Mouse (Mus musculus) embryonic facial prominence, embryonic 12.5 days (tissue): ENCODE results near the gene Tatdn2. TPM values are rescaled to one million over a fixed set of nuclear protein-coding genes. Genes with fewer than 3 reads are reported as not detected.

ENCODE experiments used
- ATAC-seq: fragments of 200-750 bp; cut with Nextera tagmentation; 2 replicates; pipeline ENCODE4 v1.8.0; 2017; ENCODE audit not compliant: insufficient number of reproducible peaks, insufficient read depth, low FRiP score, low TSS enrichment
- H3K27ac ChIP-seq: fragments of 300-500 bp; sonication (generic); 2 replicates; pipeline ENCODE4 v1.5.1; 2016; ENCODE audit warnings: mild to moderate bottlenecking
- H3K27me3 ChIP-seq: fragments of 300-500 bp; sonication (generic); 2 replicates; pipeline ENCODE4 v1.6.1; 2016; ENCODE audit warnings: mild to moderate bottlenecking, moderate library complexity
- H3K36me3 ChIP-seq: fragments of 300-500 bp; sonication (generic); 2 replicates; pipeline ENCODE4 v1.6.1; 2016; ENCODE audit warnings: mild to moderate bottlenecking
- H3K4me1 ChIP-seq: fragments of 300-500 bp; sonication (generic); 2 replicates; pipeline ENCODE4 v1.6.1; 2016
- H3K4me2 ChIP-seq: fragments of 300-500 bp; sonication (generic); replicated peaks from 2 replicates; pipeline ENCODE4 v1.6.1; 2016; ENCODE audit warnings: mild to moderate bottlenecking, moderate library complexity
- H3K4me3 ChIP-seq: fragments of 300-500 bp; sonication (generic); 2 replicates; pipeline ENCODE4 v1.5.1; 2016; ENCODE audit warnings: mild to moderate bottlenecking
- H3K9ac ChIP-seq: fragments of 300-500 bp; sonication (generic); 2 replicates; pipeline ENCODE4 v1.6.1; 2016; ENCODE audit warnings: mild to moderate bottlenecking, moderate library complexity
- H3K9me3 ChIP-seq: fragments of 300-500 bp; sonication (generic); 2 replicates; pipeline ENCODE4 v1.6.1; 2016; ENCODE audit warnings: mild to moderate bottlenecking, moderate library complexity
- WGBS: fragments of 180-500 bp; shearing (Covaris S2); methylation state at CpG from one replicate; pipeline ENCODE4 v1.1.7; 2016; 5-methylcytosine and 5-hydroxymethylcytosine counted together
- polyA plus RNA-seq: library from polyadenylated mRNA; unstranded; fragments of >200 nt; fragmentation: Nextera tagmentation; extraction: Ambion mirVana; gene quantifications from 2 replicates; pipeline ENCODE4 v1.2.1, GENCODE M21; 2016

Tatdn2 gene
- polyA plus RNA-seq, 1 experiment from 2014 or later = 0.95 TPM

GRCm38 (mm10) chr6:113675991-113676390 lies 20.9 kb upstream of the Tatdn2 start:
- Histone ChIP-seq H3K4me3 (no peak overlapping the region), H3K9me3 (no peaks in the 10 kb centered on the region), H3K4me2 (no peak overlapping the region), H3K36me3 (no peaks in the 10 kb centered on the region), H3K27ac (no peak overlapping the region), H3K27me3 (no peaks in the 10 kb centered on the region), H3K4me1 (no peaks in the 10 kb centered on the region), H3K9ac (no peak overlapping the region)
- ATAC-seq = no peak
- WGBS = 93% methylated on average over 9 of the region's 9 CpGs

DNA sequence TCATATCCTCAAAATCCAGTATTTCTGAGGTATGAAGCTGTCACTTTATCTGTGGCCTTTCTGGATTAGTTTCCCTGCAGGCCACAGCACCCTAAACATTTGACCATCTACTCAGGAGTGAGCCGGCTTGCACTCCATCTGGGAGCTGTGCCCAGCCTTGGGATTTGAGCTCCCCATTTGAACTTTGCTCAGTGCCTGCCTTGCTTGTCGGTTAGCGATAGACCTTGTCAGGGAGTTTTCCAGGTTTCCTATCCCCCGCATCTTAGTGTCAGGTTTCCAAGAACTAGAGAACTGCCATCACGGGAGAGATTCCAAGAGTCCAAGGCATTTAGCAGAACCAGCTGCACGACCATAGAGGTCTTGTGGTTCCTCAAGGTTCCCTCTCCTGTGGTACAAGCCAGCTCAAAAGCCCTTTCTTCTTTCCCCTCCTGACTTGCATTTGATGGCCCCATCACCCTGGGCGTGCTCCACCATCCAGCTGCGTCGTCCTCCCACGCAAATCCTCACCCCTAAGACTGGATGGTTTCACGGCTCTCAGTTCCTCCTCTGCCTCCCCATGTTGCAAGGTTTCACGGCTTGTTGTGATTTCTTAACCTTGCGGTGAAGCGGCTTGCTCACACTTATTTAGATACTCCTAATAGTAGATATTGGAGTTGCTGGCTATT lies 19.6 kb upstream of the Tatdn2 start:
- Histone ChIP-seq H3K4me1 (no peaks in the 10 kb centered on the region), H3K27ac (no peak overlapping the region), H3K9me3 (no peaks in the 10 kb centered on the region), H3K27me3 (no peaks in the 10 kb centered on the region), H3K4me3 (no peak overlapping the region), H3K36me3 (no peaks in the 10 kb centered on the region), H3K9ac (no peak overlapping the region), H3K4me2 (no peak overlapping the region)
- no peak for ATAC-seq
- 54% methylated on average over 14 of the region's 14 CpGs for WGBS

DNA sequence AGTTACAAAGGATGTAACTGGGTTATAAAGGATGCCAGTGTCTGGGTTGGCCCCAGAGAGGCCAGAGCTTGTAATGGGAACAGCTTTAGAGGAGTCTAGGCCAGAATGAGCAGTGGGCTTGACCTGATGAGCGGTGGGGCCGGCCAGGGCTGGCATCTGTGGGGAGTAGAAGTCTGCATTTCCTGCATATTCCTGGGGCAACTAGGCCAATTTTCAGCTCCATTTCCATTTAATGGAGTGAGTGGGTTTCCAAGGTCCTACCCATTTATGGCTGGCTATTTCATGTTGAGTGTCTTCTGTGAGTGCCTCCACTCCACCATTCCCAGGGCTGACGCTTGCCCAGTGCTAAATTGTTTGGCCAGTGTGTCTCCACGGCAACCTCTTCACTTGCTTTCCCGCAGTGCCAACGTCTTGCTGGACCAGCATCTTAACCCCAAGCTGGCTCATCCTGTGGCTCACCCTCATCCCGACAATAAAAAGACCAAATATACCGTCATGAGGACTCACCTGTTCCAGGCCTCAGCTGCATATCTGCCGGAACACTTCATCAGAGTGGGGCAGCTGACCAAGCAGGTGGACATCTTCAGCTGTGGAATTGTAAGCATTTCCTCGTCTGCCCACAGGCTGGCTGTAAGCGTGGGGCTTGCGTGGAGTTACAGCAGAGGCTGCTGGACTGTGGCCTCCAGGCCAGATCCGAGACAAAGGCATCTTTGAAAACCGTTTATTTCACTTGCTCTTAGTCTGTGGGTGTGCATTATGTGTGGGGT lies 18.4 kb upstream of the Tatdn2 start:
- no peak overlapping the region for H3K4me3 ChIP-seq
- no peaks in the 10 kb centered on the region for H3K36me3 ChIP-seq
- H3K27ac ChIP-seq = no peak overlapping the region
- no peak overlapping the region for H3K4me2 ChIP-seq
- H3K4me1 ChIP-seq = no peaks in the 10 kb centered on the region
- H3K9me3 ChIP-seq = no peaks in the 10 kb centered on the region
- WGBS = 74% methylated on average over 14 of the region's 14 CpGs
- no peak for ATAC-seq
- H3K9ac ChIP-seq = no peak overlapping the region
- H3K27me3 ChIP-seq = no peaks in the 10 kb centered on the region

- H3K27ac ChIP-seq = no peak overlapping the region
- WGBS = 72% methylated on average over 9 of the region's 9 CpGs
- H3K4me1 ChIP-seq = no peaks in the 10 kb centered on the region
- H3K36me3 ChIP-seq = no peaks in the 10 kb centered on the region
- H3K9me3 ChIP-seq = no peaks in the 10 kb centered on the region
- H3K9ac ChIP-seq = no peak overlapping the region
- ATAC-seq = no peak
- H3K4me3 ChIP-seq = no peak overlapping the region
- H3K4me2 ChIP-seq = no peak overlapping the region
- no peaks in the 10 kb centered on the region for H3K27me3 ChIP-seq
These were observed 16.8 kb upstream of the Tatdn2 start for GRCm38 (mm10) chr6:113679993-113680566.

DNA sequence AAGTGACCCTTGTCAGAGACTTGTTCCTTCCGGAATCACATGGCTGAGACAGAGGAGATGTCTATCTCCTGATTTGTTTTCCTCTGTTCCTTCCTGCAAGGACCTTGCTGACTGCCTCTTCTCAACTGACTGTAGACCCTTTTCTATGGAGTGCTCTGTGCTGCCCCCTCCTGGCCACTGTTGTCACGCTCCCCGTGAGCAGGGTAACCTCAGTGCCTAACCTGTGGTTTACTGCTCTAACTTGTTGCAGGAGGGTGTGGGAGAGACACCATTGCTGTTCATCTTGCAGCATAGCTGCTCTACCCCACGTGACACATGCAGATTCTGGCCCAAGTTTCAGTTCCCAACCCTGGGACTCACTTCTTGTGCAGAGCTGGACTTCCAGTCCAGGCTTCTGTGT lies 15.6 kb upstream of the Tatdn2 start:
- 23% methylated on average over 4 of the region's 4 CpGs for WGBS
- Histone ChIP-seq H3K9ac (no peak overlapping the region), H3K27ac (no peak overlapping the region), H3K36me3 (no peaks in the 10 kb centered on the region), H3K4me2 (no peak overlapping the region), H3K4me1 (no peaks in the 10 kb centered on the region), H3K9me3 (no peaks in the 10 kb centered on the region), H3K27me3 (no peaks in the 10 kb centered on the region), H3K4me3 (no peak overlapping the region)
- no peak for ATAC-seq

DNA sequence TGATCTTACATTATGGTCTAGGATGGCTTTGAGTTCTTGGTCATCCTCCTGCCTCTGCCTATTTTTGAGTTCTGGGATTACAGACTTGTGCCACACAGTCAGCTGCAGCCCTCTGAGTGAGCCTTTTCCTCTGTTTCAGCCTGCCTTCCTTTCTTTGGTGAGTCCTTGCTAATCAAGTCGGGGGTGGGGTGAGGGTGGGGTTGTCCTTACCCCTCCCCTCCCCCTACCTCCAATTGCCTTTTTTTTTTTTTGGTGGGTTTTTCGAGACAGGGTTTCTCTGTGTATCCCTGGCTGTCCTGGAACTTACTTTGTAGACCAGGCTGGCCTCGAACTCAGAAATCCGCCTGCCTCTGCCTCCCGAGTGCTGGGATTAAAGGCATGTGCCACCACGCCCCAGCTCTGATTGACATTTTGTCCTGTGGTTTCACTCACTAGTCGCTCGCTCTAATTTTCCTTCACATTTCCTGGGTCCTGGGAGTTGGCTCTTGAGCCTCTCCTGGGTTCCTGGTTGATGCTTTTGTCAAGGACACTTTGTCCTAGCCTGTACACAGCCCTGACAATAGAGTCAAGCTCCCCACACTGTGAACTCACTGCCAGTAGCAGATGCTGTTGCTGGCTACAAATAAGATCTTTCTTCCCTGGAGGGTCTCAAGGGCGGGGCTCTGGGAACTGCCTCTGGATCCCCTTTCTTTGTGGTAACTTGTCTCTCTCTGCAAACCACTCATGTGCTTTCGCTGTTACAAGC lies 13.6 kb upstream of the Tatdn2 start:
- H3K4me3 ChIP-seq = no peak overlapping the region
- H3K9ac ChIP-seq = no peak overlapping the region
- no peaks in the 10 kb centered on the region for H3K36me3 ChIP-seq
- H3K27me3 ChIP-seq = no peaks in the 10 kb centered on the region
- WGBS = 84% methylated on average over 10 of the region's 10 CpGs
- ATAC-seq = no peak
- no peak overlapping the region for H3K4me2 ChIP-seq
- H3K4me1 ChIP-seq = no peaks in the 10 kb centered on the region
- H3K9me3 ChIP-seq = no peaks in the 10 kb centered on the region
- H3K27ac ChIP-seq = no peak overlapping the region

GRCm38 (mm10) chr6:113686551-113687125 lies 10.2 kb upstream of the Tatdn2 start:
- ATAC-seq = no peak
- Histone ChIP-seq H3K4me2 (no peak overlapping the region), H3K4me3 (no peak overlapping the region), H3K9ac (no peak overlapping the region), H3K4me1 (peaks cover 15% of the 10 kb centered on the region), H3K9me3 (no peaks in the 10 kb centered on the region), H3K27ac (no peak overlapping the region), H3K36me3 (no peaks in the 10 kb centered on the region), H3K27me3 (no peaks in the 10 kb centered on the region)
- 41% methylated on average over 8 of the region's 8 CpGs for WGBS

- Histone ChIP-seq H3K4me3 (no peak overlapping the region), H3K27me3 (no peaks in the 10 kb centered on the region), H3K36me3 (no peaks in the 10 kb centered on the region), H3K9ac (no peak overlapping the region; the same call in 1 of the 2 replicates), H3K9me3 (no peaks in the 10 kb centered on the region), H3K27ac (peak overlapping the region; percentile 84), H3K4me2 (peak overlapping the region; percentile 21), H3K4me1 (peaks cover 15% of the 10 kb centered on the region)
- ATAC-seq = peak; percentile 48; the same call in 1 of the 2 replicates
- WGBS = 5% methylated on average over 7 of the region's 7 CpGs
These were observed 6.8 kb upstream of the Tatdn2 start for GRCm38 (mm10) chr6:113690008-113690399.

DNA sequence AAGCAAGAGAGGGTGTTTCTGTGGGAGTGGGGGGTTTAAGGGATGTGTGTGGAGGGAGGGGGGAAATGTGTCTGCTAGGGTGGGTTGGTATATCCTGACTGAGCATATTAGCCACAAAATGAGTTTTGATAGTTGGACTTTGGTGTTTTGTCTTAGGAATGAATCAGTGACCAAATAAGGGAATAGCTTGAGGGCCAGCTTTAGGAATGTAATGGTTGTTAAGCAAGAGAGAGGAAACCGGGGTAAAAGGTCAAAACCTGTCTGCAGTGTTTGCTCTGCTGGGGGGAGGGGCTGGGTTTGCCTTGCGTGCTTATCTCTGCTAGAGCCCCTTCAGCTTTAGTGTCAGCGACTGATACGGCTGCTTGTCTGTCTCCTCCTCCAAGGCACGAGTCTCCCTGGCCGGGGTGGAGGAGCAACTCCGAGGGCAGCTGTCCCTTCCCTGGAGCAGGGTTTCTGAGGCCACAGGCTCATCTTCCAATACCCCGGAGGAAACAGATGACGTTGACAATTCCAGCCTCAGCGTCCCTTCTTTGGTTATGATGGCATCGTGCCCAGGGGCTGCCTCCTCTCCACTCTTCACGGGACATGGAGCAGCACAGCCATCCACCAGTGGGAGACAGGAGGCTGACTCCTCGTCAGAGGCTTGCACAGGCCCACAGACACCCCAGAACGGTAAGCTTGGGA lies 6.3 kb upstream of the Tatdn2 start:
- Histone ChIP-seq H3K4me3 (no peak overlapping the region), H3K4me1 (peaks cover 15% of the 10 kb centered on the region)
- 4% methylated on average over 14 of the region's 14 CpGs for WGBS

GRCm38 (mm10) chr6:113691084-113691462 lies 5.8 kb upstream of the Tatdn2 start:
- Histone ChIP-seq H3K36me3 (no peaks in the 10 kb centered on the region), H3K9me3 (no peaks in the 10 kb centered on the region), H3K9ac (0 out of 2 replicates have a peak overlapping the region, but pooled peaks have one; percentile 15), H3K4me2 (peak overlapping the region; percentile 32; the same call in 1 of the 2 replicates), H3K27ac (peak overlapping the region; percentile 84), H3K27me3 (no peaks in the 10 kb centered on the region), H3K4me1 (peaks cover 15% of the 10 kb centered on the region), H3K4me3 (no peak overlapping the region)
- ATAC-seq = no peak
- WGBS = 76% methylated on average over 4 of the region's 4 CpGs

More for the DNA sequence above, 6.3 kb upstream of the Tatdn2 start:
- ATAC-seq = peak; percentile 9; the same call in 1 of the 2 replicates
- Histone ChIP-seq H3K4me2 (peak overlapping the region; percentile 32), H3K27me3 (no peaks in the 10 kb centered on the region), H3K36me3 (no peaks in the 10 kb centered on the region), H3K9me3 (no peaks in the 10 kb centered on the region), H3K9ac (peak overlapping the region; percentile 15; the same call in 1 of the 2 replicates), H3K27ac (peak overlapping the region; percentile 84)

DNA sequence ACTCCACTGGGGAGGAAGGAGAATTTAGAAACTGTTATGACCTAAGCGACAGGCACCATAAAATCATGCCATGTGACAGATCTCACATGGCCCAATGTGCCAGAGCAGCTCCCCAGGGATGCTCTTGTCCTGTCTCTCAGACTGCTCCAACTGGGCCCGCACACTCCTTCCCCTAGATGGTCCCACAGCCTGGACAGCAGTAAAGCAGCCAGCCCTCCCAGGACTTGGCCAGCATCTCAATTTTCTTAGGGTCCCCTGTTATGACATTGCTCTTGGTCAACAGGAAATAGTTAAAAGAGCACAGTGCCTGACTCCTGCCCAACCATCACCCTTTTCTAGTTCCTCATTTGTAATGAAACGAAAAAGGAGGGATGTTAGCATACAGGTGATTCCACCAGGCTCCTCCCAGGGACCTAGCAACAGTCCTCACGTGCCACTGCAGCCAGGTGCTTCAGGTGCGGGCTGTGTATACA lies 4.2 kb upstream of the Tatdn2 start:
- H3K4me1 ChIP-seq = peaks cover 15% of the 10 kb centered on the region
- no peak for ATAC-seq
- no peak overlapping the region for H3K9ac ChIP-seq
- H3K27ac ChIP-seq = no peak overlapping the region
- no peak overlapping the region for H3K4me3 ChIP-seq
- 82% methylated on average over 5 of the region's 5 CpGs for WGBS
- H3K27me3 ChIP-seq = no peaks in the 10 kb centered on the region
- no peak overlapping the region for H3K4me2 ChIP-seq
- H3K9me3 ChIP-seq = no peaks in the 10 kb centered on the region
- no peaks in the 10 kb centered on the region for H3K36me3 ChIP-seq
